Mouse (Mus musculus) left cerebral cortex, adult 18-20 months (tissue): ENCODE results near the gene Terf2ip. TPM values are rescaled to one million over a fixed set of nuclear protein-coding genes. Genes with fewer than 3 reads are reported as not detected.

Source experiments
- DNase-seq, 2 experiments: peaks; one replicate each; pipeline ENCODE4 v3.0.0; 2021 to 2022; ENCODE audit warnings: low spot score in 2 of 2, mixed read lengths in 1 of 2
- long read RNA-seq, 2 experiments: library from polyadenylated mRNA; stranded (forward); transcript quantifications; one replicate each; pipeline ENCODE4 v2.0.0; 2021
- total RNA-seq, 2 experiments: library from RNA; stranded (reverse); gene quantifications; 2 replicates each; pipeline ENCODE4 v1.2.3; 2021

The Terf2ip gene
- 10 to 100 TPM; 39.2 to 39.7 TPM for total RNA-seq
- long read RNA-seq, experiment 1, transcript Terf2ip-201 (3 exons, 3,560 nt), result major isoform, 129 of 134 reads
- long read RNA-seq, experiment 1, partial matches to known transcripts, result 1 of 134 reads
- long read RNA-seq, experiment 1, other reads (novel, unspliced or antisense), result 4 of 134 reads
- long read RNA-seq, experiment 2, transcript Terf2ip-201 (3 exons, 3,560 nt), result major isoform, 80 of 84 reads
- long read RNA-seq, experiment 2, partial matches to known transcripts, result 0 of 84 reads
- long read RNA-seq, experiment 2, other reads (novel, unspliced or antisense), result 4 of 84 reads

DNA sequence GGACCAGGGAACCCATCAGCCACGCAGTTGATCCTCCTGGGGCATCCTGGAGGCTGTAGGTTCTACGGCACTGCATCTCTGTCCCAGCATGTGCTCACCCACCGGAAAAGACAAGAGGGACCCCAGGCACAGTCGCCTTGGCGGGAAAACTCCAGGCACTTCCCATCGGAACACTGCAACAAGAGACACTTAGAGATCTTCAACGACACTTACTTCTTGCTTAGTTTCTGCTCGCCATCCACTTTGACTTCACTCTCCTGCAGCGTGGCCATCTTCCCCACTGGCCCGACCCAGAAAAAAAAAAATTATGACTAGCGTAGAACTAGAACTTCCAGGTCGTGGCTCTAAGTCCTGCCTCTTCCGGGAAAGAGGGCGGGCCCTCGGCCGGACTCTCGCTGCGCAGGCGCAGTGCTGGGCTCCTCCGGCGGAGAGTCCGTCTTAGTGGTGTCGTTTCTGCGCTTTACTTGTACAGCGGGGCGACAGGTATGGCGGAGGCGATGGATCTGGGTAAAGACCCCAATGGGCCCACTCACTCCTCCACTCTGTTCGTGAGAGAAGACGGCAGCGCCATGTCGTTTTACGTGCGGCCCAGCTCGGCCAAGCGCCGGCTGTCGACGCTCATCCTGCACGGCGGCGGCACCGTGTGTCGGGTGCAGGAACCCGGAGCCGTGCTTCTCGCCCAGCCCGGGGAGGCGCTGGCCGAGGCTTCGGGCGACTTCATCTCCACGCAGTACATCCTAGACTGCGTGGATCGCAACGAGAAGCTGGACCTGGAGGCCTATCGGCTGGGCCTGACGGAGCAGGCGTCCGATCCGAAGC is at the start of gene Terf2ip, which contains the start of gene Kars:
Terf2ip (plus strand) TSS at position 402 of the 819 bp plus-strand sequence.
Kars (minus strand) TSS at position 327 of the 819 bp plus-strand sequence.
- DNase-seq, result peak; percentile 89 to 94

DNA sequence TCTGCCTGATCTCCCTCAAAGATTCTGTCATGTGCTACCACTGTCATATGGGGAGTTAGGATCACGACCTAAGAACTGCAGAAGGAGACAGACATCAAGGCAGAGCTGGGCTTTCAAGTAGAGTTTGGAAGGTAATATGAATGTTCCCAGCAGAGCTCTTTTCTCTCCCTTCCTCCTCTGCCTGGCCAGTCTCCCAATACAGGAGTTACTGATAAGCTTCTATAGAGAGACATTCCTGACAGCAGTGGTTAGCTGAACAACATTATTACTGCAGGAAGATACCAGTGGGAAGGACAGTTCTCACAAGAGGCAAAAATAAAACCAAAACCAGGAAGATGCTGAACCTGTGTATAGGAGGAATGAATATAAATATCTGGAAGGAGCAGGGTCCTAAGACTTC is 48.6 kb upstream of the Terf2ip start:
- no peak for DNase-seq

DNA sequence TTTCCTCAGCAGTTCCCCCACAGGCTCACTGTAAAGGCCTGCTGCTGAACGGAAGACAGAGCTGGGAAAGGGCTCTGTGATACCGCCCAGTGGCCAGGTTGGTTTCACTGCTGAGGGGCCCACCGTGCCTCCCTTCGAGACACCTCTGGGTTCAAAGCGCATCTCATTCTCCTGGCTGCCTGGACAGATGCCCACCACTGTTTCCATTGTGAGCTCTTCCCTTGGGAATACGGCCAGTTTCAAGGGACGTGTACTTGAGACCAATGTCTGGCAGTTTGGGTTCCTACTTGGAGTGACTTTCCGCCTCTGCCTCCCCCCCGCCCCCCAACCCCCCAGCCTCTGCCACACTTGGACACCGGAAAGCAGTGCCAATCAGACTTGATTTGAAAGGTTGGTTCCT is 48.1 kb upstream of the Terf2ip start:
- no peak for DNase-seq

DNA sequence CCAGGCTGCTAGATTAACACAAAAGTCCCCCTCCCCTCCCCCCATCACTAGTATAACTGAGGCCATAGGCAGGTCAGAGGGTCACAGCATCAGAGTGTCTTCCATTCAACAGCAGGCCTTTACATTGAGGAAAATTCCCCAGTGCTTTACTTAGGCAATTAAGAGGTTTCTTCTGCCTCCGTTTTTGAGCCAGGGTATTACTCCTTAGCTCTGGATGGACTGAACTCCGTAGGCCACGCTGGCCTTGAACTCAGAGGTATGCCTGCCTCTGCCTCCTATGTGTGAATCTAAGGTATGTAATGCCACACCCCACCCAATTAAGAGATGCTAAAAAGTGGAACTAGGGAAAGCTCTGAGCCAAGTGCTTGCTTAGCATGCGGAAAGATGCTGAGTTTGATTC is 47.7 kb upstream of the Terf2ip start:
- DNase-seq, result no peak

DNA sequence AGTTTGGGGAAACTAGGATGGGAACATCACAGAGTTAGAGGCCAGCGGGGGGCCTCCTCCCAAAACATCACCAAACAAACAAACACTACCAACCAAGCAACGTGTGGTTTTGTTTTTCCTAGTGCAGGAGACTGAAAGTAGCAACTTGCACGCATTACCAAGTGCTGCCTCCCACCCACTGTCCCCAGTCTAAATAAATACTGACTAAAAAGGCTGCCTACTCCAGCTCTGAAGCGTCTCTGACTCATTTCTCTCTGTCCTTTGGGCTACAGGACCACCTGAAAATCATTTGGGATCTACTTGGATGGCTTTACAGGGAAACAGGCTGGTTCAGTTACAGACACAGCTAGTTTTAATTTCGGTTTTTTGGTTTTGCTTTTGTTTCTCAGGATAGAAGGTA is 46.8 kb upstream of the Terf2ip start:
- DNase-seq, result no peak

DNA sequence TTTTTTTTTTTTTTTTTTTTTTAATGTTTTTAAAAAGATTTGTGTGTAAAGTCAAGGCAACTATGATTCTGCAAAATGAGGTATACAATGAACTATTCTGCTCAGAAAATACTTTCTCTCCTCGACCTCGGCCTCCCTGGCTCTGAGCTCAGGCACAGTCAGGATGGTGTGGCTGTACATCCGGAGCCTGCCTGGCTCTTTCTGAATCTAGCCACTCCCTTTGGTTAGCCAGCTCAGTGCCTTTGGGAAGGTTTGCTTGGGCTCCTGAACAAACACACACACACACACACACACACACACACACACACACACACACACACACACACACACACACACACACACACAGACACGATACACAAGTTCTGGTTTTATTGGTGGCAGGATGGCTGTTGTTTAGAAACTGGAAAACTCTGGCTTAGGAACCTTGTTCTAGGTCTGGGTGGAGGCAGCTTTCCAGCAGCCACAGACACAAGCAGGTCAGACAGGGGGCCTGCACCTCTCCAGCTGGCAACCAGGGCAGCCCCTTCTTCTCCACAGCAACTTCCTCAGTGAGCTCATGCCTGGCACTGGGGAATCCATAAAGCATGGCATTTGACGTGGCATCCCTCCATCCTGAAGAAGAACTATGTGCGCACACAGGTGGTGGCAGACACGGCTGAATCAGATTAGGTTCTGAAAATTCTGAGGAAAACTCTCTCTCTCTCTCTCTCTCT is 46.2 kb upstream of the Terf2ip start:
- no peak for DNase-seq

DNA sequence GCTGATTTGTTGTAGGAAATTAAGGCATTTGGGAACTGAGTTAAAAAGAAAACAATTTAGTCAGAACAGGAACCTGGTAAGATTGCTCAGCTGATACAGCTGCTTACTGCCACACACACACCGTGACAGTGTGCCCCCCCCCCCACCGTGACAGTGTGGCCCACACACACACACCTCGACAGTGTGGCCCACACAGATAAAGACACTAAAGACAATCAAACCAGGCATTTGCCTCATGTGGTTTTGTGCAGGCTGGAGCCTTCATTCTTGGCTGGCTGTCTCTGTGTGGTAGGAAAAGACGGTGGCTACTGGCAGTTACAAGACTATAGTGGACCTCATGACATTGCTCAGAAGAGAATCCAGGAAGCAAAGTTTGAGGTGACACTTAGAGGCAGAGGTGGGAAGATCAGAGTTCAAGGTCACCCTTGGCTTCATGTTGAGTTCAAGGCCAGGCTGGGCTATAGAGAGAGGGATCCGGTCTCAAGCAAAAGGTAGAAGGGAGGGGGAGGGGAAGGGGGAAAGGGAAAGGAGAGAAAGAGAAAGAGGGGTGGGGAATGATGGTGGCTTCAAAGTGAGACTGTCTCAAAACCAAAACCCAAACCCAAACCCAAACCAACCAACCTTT is 43.8 kb upstream of the Terf2ip start:
- no peak for DNase-seq

DNA sequence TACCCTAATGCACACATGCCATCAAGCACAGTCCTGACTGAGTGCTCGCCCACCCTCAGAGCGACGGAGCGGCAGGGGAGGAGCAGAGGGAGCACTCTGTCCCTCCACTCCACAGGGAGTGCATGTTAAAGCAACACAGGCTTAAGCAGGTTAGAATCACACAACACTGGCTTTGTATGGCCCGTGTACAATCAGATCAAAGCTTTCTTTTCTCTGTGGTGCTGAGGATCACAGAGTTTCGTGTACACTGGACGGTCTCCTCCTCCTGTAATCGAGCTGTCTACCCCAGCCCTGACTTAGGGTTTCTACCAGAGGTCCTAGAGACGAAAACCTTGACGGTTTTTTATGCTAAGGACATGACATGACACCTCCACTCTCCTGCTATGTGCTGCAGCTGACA is 42.7 kb upstream of the Terf2ip start:
- DNase-seq, result no peak

DNA sequence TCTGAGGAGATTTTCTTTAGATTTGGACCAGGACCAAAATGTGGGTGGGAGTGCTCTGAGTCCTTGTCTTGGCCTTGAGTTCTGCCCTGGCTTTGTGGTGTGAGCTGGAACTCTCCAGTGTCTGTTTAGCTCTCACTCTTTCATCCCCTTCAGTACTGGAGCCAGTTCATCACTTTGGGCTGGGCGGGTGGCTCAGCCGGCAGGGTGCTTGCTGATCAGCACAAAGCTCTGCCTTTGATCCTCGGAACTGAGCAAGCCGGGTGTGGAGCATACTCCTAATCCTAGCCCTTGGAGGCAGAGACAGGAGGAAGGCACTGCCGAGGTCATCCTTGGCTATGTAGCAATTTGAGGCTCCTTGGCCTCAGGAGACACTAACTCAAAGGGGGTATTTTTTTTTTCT is 42.2 kb upstream of the Terf2ip start:
- no peak for DNase-seq

DNA sequence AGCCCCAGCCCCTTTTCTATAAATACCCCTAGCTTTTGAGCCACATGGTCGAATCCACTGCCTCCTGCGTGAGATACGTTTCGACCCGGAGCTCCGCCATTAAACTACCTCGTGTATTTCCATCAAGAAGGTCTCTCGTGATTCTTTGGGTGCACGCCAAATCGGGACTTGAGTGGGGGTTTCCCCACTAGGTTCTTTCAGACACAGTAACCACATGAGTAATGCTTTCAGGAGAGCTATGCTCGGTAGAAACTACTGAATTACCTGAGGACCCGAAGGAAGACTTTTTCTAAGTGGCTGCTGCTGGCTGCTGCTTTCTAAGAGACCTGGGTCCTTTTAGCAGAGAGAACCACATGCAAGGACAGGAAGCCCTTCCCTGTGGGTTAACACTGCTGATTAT is 37.1 kb upstream of the Terf2ip start:
- no peak for DNase-seq

DNA sequence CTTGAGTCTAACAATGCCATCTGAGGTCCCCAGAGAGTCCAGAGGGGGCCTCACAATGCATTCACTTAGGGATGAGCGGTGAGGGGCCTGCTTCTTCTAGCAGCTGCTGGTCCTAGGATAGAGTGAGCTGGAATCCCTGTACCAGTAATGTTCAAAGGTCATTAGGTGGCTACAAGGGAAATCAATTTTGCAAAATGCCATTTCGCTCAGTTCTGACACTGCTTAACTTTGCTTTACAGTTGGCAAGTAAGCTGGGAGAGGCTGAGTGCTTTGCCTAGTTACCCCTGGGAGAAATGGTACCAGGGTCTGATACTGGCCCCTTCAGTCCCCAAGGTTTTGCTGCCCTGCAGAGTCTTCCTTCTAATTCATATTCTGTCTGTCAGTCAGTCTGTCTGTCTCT is 35.5 kb upstream of the Terf2ip start:
- no peak for DNase-seq

DNA sequence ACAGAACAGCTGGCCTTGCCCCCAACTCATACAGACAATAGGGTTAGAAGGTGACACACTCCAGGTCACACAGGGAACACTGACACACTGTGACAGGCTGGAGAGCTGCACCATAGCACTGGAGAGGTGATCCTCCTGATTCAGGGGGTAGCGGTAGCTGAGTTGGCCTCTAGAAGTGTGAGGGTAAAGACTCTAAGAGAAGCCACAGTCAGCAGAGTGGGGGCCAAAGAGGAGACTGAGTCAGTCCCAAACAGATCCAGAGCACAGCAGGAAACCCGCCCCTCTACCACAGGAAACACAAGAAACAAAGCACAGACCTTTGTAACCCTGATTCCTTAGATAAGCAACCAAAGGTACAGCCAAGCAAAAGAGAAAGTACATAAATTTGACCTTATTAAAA is 34.9 kb upstream of the Terf2ip start:
- DNase-seq, result no peak

DNA sequence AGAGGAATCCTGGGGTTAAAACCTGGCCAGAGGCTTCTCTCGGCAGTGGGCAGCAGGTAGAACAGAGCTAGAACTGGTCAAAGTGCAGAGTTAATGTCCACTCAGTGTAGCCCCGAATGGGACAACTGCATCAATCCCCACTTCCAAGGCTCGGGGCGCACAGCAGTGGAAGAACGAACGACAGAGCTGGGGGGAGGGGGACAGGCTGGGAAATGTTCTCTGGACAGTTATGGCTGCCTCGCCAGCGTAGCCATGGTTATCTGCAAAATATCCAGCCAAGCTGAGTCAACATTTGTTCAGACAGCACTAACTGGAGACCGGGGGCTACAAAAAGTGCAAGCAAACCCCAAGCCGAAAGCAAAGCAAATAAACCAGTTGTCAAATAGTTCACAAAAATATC is 33.1 kb upstream of the Terf2ip start:
- no peak for DNase-seq

DNA sequence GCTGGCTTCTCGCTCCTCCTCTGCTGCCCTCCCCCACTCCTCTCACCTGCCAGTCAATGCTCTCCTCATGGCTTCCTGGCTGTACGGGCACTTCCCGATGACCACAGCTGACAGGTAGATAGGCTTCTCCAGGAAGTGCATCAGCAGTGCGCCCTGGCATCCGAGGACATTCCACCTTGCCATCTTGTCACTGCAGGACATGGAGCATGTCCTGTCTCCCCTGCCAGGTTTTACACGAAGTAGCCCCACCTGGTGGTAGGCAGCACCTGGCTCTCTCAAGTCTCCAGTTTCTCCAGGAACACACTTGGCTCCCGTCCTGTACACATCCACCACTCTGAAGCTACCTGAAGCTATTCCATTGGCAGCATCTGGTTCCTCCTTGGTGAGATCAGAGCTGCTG is 29.1 kb upstream of the Terf2ip start:
- no peak for DNase-seq

DNA sequence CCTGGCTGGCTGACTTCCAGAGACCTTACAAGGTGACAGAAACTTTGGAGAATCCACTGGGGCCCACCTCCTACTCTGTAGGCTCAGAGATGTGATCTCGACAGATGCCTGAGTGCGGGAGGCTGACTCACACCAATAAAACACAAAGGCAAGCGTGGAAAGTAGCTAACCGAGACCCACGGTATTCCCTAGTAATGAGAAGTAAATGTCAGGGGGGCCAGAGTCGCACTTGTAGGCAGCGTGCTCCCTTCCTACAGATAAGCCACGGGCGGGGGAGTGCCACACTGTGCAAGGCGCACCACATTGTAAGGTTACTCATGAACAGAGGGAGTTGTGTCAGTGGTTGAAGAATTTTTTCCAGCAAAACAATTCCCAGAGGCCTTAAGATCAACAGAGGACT is 26.7 kb upstream of the Terf2ip start:
- DNase-seq, result peak in 1 of 2 experiments; percentile 33

DNA sequence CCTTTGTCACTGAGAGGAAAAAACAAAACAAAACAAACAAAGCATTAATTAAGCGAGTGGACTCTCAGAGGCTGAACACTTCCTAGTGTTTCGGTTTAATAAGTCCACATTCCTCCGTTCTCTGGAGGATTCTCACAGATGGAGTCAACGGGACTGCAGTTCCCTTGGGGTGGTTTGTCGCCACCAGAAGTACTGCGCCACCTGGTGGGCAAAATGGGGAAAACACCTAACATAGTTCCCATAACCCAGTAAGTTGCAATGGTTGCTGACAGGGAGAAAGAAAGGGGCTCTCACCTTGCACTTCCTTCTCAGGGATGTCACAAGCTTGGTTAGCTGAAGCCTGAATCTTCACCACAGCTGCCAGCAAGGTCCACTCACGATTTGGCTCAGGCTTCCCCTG is 21.3 kb upstream of the Terf2ip start:
- DNase-seq, result peak; percentile 65 to 79

DNA sequence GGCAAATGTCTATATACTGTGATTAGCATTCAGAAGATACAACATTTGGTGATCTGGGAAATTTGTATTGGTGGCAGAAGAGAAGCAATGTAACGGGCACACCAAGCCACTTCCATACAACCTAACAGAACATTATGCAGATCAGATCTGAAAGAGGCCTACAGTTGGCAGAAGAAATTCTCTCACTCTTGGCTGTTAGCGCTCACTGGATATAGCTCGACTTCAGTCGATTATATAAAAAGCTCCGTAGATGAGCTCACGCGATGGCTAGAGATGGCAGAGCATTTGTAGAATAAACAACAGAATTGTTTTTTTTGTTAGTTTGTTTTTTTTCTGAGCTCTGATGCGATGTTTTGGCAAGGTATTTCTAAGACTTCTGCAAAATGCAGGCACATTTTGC is 19.9 kb upstream of the Terf2ip start:
- DNase-seq, result no peak

DNA sequence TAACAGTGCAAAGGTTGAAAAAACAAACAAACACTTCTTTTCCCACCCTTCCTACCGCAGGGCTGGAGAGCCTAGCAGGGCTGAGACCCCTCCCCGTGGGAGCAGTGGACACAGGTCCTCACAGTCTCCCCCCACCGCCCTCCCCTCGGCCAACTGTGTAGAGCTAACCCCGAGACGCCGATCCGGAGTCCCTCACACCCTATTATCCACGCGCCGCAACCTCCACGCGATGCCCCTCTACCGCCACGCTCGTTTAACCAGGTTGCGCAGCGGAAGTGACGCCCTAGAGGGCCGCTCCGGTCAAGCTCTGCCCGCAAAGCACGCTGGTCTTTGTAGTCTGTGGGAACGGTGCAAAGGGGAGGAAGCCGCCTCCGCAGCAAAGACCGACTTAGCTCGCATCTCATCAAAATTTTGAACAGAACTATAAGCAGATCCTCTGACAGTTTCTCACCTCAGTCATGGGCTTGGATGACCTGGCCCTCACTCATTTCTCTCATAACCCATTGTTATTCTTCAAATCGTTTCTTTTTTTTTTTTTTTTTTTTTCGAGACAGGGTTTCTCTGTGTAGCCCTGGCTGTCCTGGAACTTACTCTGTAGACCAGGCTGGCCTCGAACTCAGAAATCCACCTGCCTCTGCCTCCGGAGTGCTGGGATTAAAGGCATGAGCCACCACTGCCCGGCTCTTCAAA is 19.0 kb upstream of the Terf2ip start, which contains the start of gene Adat1:
Adat1 (minus strand) TSS at position 290 of the 690 bp plus-strand sequence.
- peak; percentile 91 to 92 for DNase-seq

DNA sequence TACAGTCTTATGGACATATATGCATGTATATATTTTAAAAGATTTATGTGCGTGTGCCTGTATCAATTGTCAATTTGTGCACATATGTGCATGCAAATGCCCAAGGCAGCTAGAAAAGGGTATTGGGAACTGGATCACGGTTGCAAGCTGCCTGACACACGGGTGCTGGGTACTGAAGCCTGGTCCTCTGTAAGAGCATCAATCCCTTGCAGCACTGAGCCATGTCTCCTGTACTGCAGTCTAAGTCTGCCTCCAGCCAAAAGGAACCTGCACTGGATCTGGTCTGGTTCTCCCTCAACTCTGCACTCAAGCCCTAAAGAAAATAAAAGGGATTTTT is 18.5 kb upstream of the Terf2ip start:
- DNase-seq, result no peak

DNA sequence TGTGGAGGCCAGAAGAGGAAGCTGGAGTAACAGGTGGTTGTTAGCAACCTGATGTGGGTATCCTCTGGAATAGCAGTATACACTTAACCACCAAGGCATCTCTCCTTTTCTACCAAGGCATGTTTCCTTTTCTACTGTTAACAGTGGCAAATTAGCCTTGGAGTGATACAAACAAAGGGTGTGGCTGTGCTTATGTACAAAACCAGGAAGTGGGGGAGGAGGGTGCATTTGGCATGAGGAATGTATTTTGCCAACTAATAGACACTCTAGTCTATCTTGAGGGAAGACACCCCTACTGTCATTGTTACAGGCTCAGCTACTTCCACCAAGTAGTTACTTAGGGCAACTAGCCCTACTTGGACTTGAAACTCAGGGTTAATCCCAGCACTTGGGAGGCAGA is 6.4 kb upstream of the Terf2ip start:
- no peak for DNase-seq

DNA sequence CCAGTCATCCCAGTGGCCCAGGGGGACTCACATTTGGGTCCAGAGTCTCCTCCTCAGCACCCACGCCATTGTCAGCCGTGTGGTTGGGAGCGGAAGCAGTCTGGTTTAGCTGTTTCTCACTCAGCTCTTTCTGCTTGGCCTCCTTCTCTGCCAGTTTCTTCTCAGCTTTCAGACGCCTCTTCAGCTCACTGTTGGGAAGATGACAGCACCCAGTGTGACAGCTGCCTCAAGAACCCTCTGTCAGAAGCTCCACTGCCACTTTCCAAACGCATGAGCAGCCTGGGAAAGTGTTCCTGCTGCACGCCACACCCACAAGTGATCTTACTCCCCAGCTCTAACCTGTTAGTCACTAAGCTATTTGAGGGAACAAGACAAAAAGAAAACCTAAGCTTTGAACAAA is 5.6 kb upstream of the Terf2ip start:
- DNase-seq, result peak; percentile 46 to 57
